Mouse (Mus musculus) E14TG2a.4 (cell line): ENCODE data around the gene Ssu2.

Experiments
- CTCF ChIP-seq: conservative IDR thresholded peaks from 2 replicates; pipeline ENCODE4 v1.5.1; 2014; ENCODE audit warnings: low read length
- NANOG ChIP-seq: IDR thresholded peaks from 2 replicates; pipeline ENCODE4 v1.6.1; 2014; ENCODE audit warnings: borderline replicate concordance, low read length, mixed read lengths

- TF ChIP-seq CTCF (no peak), NANOG (no peak)
Measured at GRCm38 (mm10) chr6:112309330-112309938, 78.4 kb downstream of the Ssu2 start.
